Mouse (Mus musculus) adrenal gland, adult 18-20 months (tissue): Measurements from ENCODE around the gene Plxna2. TPM values are rescaled to one million over a fixed set of nuclear protein-coding genes. Genes with fewer than 3 reads are reported as not detected.

Source experiments
- DNase-seq, 2 experiments: peaks; one replicate each; pipeline ENCODE4 v3.0.0; 2021 to 2022; ENCODE audit warnings: low spot score in 2 of 2
- total RNA-seq, 2 experiments: library from RNA; stranded (reverse); gene quantifications; 1 replicate in 1 of 2; 2 replicates in 1 of 2; pipeline ENCODE4 v1.2.3; 2021

Gene Plxna2
- total RNA-seq, 2 experiments from 2014 or later, result 10.1 to 12.2 TPM

GRCm38 (mm10) chr1:194658459-194659160 lies 40.6 kb downstream of the Plxna2 start:
- DNase-seq, result no peak

- DNase-seq, result peak in 1 of 2 experiments; percentile 33
Observed at GRCm38 (mm10) chr1:194660426-194661119, 42.6 kb downstream of the Plxna2 start.

GRCm38 (mm10) chr1:194663021-194663420 lies 45.0 kb downstream of the Plxna2 start:
- no peak for DNase-seq

GRCm38 (mm10) chr1:194665715-194666114 lies 47.7 kb downstream of the Plxna2 start:
- DNase-seq, result no peak

GRCm38 (mm10) chr1:194671783-194672524 lies 53.9 kb downstream of the Plxna2 start:
- DNase-seq, result no peak

GRCm38 (mm10) chr1:194672525-194672894 lies 54.5 kb downstream of the Plxna2 start:
- no peak for DNase-seq

- no peak for DNase-seq
Observed at GRCm38 (mm10) chr1:194673229-194673628, 55.2 kb downstream of the Plxna2 start.

- DNase-seq, result no peak
Observed at GRCm38 (mm10) chr1:194675106-194675890, 57.3 kb downstream of the Plxna2 start.

- no peak for DNase-seq
Observed at GRCm38 (mm10) chr1:194675891-194676200, 57.8 kb downstream of the Plxna2 start.

GRCm38 (mm10) chr1:194677878-194678277 lies 59.9 kb downstream of the Plxna2 start:
- no peak for DNase-seq

- no peak for DNase-seq
Observed at GRCm38 (mm10) chr1:194679147-194679546, 61.1 kb downstream of the Plxna2 start.

GRCm38 (mm10) chr1:194680136-194680535 lies 62.1 kb downstream of the Plxna2 start:
- DNase-seq, result peak in 1 of 2 experiments; percentile 12

GRCm38 (mm10) chr1:194682021-194682420 lies 64.0 kb downstream of the Plxna2 start:
- DNase-seq, result no peak

GRCm38 (mm10) chr1:194683132-194683531 lies 65.1 kb downstream of the Plxna2 start:
- DNase-seq, result no peak

GRCm38 (mm10) chr1:194685896-194686295 lies 67.9 kb downstream of the Plxna2 start:
- DNase-seq, result no peak

- no peak for DNase-seq
Observed at GRCm38 (mm10) chr1:194687746-194688145, 69.7 kb downstream of the Plxna2 start.

GRCm38 (mm10) chr1:194688161-194688560 lies 70.1 kb downstream of the Plxna2 start:
- DNase-seq, result no peak

GRCm38 (mm10) chr1:194693063-194693462 lies 75.0 kb downstream of the Plxna2 start:
- DNase-seq, result no peak

- DNase-seq, result no peak
Observed at GRCm38 (mm10) chr1:194693488-194693887, 75.5 kb downstream of the Plxna2 start.

- DNase-seq, result no peak
Observed at GRCm38 (mm10) chr1:194694805-194695204, 76.8 kb downstream of the Plxna2 start.

- DNase-seq, result no peak
Observed at GRCm38 (mm10) chr1:194697439-194697838, 79.4 kb downstream of the Plxna2 start.
